Mouse (Mus musculus) myocyte (in vitro differentiated cells): ENCODE measurements around the gene Sel1l.
A peak's percentile ranks its signal among the peaks of the same experiment; 100 is the strongest.

Experiments used
- CEBPB ChIP-seq: IDR thresholded peaks from 2 replicates; pipeline ENCODE4 v1.6.1; 2011; ENCODE audit warnings: mild to moderate bottlenecking, moderate library complexity; ENCODE audit not compliant: poor library complexity, insufficient read depth, severe bottlenecking
- E2F4 ChIP-seq: IDR thresholded peaks from one replicate; pipeline ENCODE4 v1.6.1; 2011; ENCODE audit warnings: mild to moderate bottlenecking, control low read depth, moderate library complexity; ENCODE audit not compliant: insufficient read depth
- MAX ChIP-seq: IDR thresholded peaks from one replicate; pipeline ENCODE4 v1.6.1; 2011; ENCODE audit warnings: low read depth, mild to moderate bottlenecking, control low read depth
- MYOG ChIP-seq, 3 experiments: IDR thresholded peaks; one replicate each; pipeline ENCODE4 v1.6.1; 2011; ENCODE audit warnings: control low read depth in 2 of 3, low read depth in 2 of 3, mild to moderate bottlenecking in 2 of 3; ENCODE audit not compliant: insufficient read length in 2 of 3, control insufficient read depth in 1 of 3, insufficient read depth in 1 of 3
- POLR2A ChIP-seq: IDR thresholded peaks from one replicate; pipeline ENCODE4 v1.6.1; 2011; ENCODE audit warnings: low read depth, mild to moderate bottlenecking, control low read depth, moderate library complexity; ENCODE audit not compliant: insufficient read length
- POLR2AphosphoS2 ChIP-seq: IDR thresholded peaks from one replicate; pipeline ENCODE4 v1.6.1; 2011; ENCODE audit warnings: low read depth, control low read depth; ENCODE audit not compliant: insufficient read length
- REST ChIP-seq: IDR thresholded peaks from one replicate; pipeline ENCODE4 v1.6.1; 2011; ENCODE audit warnings: mild to moderate bottlenecking, control low read depth, moderate library complexity; ENCODE audit not compliant: insufficient read depth, insufficient read length
- SRF ChIP-seq: IDR thresholded peaks from one replicate; pipeline ENCODE4 v1.6.1; 2011; ENCODE audit warnings: low read depth; ENCODE audit not compliant: control insufficient read depth, insufficient read length
- TCF12 ChIP-seq: IDR thresholded peaks from one replicate; pipeline ENCODE4 v1.6.1; 2011; ENCODE audit warnings: mild to moderate bottlenecking, control low read depth; ENCODE audit not compliant: poor library complexity, insufficient read depth, severe bottlenecking
- TCF3 ChIP-seq: IDR thresholded peaks from one replicate; pipeline ENCODE4 v1.6.1; 2011; ENCODE audit warnings: low read depth, control low read depth; ENCODE audit not compliant: insufficient read length
- USF1 ChIP-seq: IDR thresholded peaks from one replicate; pipeline ENCODE4 v1.6.1; 2011; ENCODE audit warnings: low read depth, mild to moderate bottlenecking, control low read depth, moderate library complexity

- TF ChIP-seq CEBPB (peak; percentile 97), POLR2A (no peak), MAX (no peak), USF1 (no peak), TCF3 (no peak), POLR2AphosphoS2 (no peak), E2F4 (no peak), TCF12 (no peak), REST (no peak), MYOG (IDR thresholded peaks at IDR 0.05; ENCODE audit: control insufficient read depth in 1 of 3, insufficient read depth in 1 of 3, insufficient read length in 2 of 3, low read depth in 2 of 3) (no peak), SRF (no peak)
These were observed 3.6 kb downstream of the Sel1l start for GRCm38 (mm10) chr12:91845393-91845792.
